Mouse (Mus musculus): ENCODE results near the gene Adcy2. TPM values are rescaled to one million over a fixed set of nuclear protein-coding genes. Genes with fewer than 3 reads are reported as not detected.

Gene Adcy2
- polyA plus RNA-seq, 1 experiment, result 98.5 TPM

DNA sequence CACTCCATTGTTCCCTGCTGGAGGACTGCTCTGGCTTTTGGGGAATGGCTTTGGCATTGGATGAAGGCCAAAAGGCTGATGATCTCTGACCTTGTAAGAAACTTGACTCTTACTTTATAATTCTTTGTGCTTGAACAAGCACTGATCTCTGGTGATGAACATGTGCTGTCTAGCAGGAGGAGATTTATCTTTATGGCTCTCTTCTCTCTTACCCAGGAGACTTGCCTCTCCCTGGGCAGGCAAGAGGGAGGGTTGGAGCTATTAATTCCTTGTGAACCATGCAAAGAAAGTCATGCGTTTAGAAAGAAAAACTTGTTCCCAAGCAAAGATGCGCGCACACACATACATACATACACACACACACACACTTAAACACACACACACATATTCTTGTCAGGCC, 188.2 kb downstream of the Adcy2 start:
- no peak overlapping the region for H3K27ac ChIP-seq (ENCODE audit: insufficient read depth, low read length)
- no peak overlapping the region for H3K4me3 ChIP-seq (ENCODE audit: insufficient read depth, low read length)
- peaks cover 3% of the 10 kb centered on the region for H3K4me1 ChIP-seq (ENCODE audit: control insufficient read depth, insufficient read depth, low read length)
- TF ChIP-seq CTCF (IDR thresholded peaks at IDR 0.05; ENCODE audit: extremely low read depth, insufficient read depth, low read length) (no peak), POLR2A (IDR thresholded peaks at IDR 0.05; ENCODE audit: extremely low read depth, insufficient read depth, low read length) (no peak)

- TF ChIP-seq CTCF (IDR thresholded peaks at IDR 0.05; ENCODE audit: extremely low read depth, insufficient read depth, low read length) (peak; percentile 23; the same call in 1 of the 2 replicates), POLR2A (IDR thresholded peaks at IDR 0.05; ENCODE audit: extremely low read depth, insufficient read depth, low read length) (no peak)
- H3K4me1 ChIP-seq (ENCODE audit: control insufficient read depth, insufficient read depth, low read length), result peaks cover 1% of the 10 kb centered on the region; the same call in 1 of the 2 replicates
- H3K4me3 ChIP-seq (ENCODE audit: insufficient read depth, low read length), result no peak overlapping the region
- H3K27ac ChIP-seq (ENCODE audit: insufficient read depth, low read length), result no peak overlapping the region
Measured at GRCm38 (mm10) chr13:68799777-68800176, 199.6 kb downstream of the Adcy2 start.

- TF ChIP-seq CTCF (IDR thresholded peaks at IDR 0.05; ENCODE audit: extremely low read depth, insufficient read depth, low read length) (no peak), POLR2A (IDR thresholded peaks at IDR 0.05; ENCODE audit: extremely low read depth, insufficient read depth, low read length) (no peak)
Measured at GRCm38 (mm10) chr13:68793286-68793685, 206.1 kb downstream of the Adcy2 start.

GRCm38 (mm10) chr13:68787286-68788061, 211.9 kb downstream of the Adcy2 start:
- Histone ChIP-seq H3K4me3 (ENCODE audit: insufficient read depth, low read length) (no peak overlapping the region), H3K4me1 (ENCODE audit: control insufficient read depth, insufficient read depth, low read length) (no peaks in the 10 kb centered on the region; the same call in 1 of the 2 replicates), H3K27ac (ENCODE audit: insufficient read depth, low read length) (no peak overlapping the region)
- TF ChIP-seq CTCF (IDR thresholded peaks at IDR 0.05; ENCODE audit: extremely low read depth, insufficient read depth, low read length), result no peak
- TF ChIP-seq POLR2A (IDR thresholded peaks at IDR 0.05; ENCODE audit: extremely low read depth, insufficient read depth, low read length), result no peak

More at GRCm38 (mm10) chr13:68793286-68793685, 206.1 kb downstream of the Adcy2 start:
- H3K4me3 ChIP-seq (ENCODE audit: insufficient read depth, low read length), result no peak overlapping the region
- no peak overlapping the region for H3K27ac ChIP-seq (ENCODE audit: insufficient read depth, low read length)
- peaks cover 2% of the 10 kb centered on the region; the same call in 1 of the 2 replicates for H3K4me1 ChIP-seq (ENCODE audit: control insufficient read depth, insufficient read depth, low read length)

- Histone ChIP-seq H3K27ac (ENCODE audit: insufficient read depth, low read length) (no peak overlapping the region), H3K4me1 (ENCODE audit: control insufficient read depth, insufficient read depth, low read length) (no peaks in the 10 kb centered on the region), H3K4me3 (ENCODE audit: insufficient read depth, low read length) (no peak overlapping the region)
- no peak for TF ChIP-seq CTCF (IDR thresholded peaks at IDR 0.05; ENCODE audit: extremely low read depth, insufficient read depth, low read length)
- TF ChIP-seq POLR2A (IDR thresholded peaks at IDR 0.05; ENCODE audit: extremely low read depth, insufficient read depth, low read length), result no peak
Measured at GRCm38 (mm10) chr13:68783096-68783495, 216.2 kb downstream of the Adcy2 start.

GRCm38 (mm10) chr13:68778011-68778672, 221.2 kb downstream of the Adcy2 start:
- Histone ChIP-seq H3K27ac (ENCODE audit: insufficient read depth, low read length) (no peak overlapping the region), H3K4me3 (ENCODE audit: insufficient read depth, low read length) (no peak overlapping the region), H3K4me1 (ENCODE audit: control insufficient read depth, insufficient read depth, low read length) (no peaks in the 10 kb centered on the region)
- TF ChIP-seq CTCF (IDR thresholded peaks at IDR 0.05; ENCODE audit: extremely low read depth, insufficient read depth, low read length), result no peak
- TF ChIP-seq POLR2A (IDR thresholded peaks at IDR 0.05; ENCODE audit: extremely low read depth, insufficient read depth, low read length), result no peak

DNA sequence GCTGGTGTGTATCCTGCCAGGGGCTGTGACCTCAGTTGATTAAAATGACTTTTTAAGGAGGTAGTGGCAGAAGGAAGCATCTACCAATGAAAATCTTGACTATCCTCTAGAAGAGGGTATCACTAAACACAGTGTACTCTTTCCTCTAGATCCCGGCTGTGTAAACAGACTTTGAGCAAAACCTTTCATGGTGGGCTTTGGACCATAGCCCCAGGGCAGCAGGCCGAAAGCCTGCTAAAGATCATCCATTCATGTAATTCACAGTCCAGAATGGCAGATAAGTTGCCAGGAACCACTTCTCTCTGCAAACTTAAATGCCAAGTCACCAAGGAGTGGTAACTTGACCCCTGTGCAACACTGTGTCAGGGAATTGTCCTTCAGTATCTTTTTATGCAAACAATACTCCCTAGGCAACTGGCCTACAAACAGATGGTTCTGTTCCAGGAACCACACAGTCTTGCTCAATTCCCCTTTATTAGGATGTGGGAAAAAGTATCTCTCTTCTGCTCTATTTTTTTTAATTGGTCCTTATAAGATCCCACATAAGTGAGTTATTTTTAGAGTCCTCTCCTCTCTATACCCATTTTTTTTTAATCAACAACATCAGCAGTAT, 225.6 kb downstream of the Adcy2 start:
- Histone ChIP-seq H3K27ac (ENCODE audit: insufficient read depth, low read length) (no peak overlapping the region), H3K4me3 (ENCODE audit: insufficient read depth, low read length) (no peak overlapping the region), H3K4me1 (ENCODE audit: control insufficient read depth, insufficient read depth, low read length) (no peaks in the 10 kb centered on the region)
- TF ChIP-seq POLR2A (IDR thresholded peaks at IDR 0.05; ENCODE audit: extremely low read depth, insufficient read depth, low read length) (no peak), CTCF (IDR thresholded peaks at IDR 0.05; ENCODE audit: extremely low read depth, insufficient read depth, low read length) (no peak)

DNA sequence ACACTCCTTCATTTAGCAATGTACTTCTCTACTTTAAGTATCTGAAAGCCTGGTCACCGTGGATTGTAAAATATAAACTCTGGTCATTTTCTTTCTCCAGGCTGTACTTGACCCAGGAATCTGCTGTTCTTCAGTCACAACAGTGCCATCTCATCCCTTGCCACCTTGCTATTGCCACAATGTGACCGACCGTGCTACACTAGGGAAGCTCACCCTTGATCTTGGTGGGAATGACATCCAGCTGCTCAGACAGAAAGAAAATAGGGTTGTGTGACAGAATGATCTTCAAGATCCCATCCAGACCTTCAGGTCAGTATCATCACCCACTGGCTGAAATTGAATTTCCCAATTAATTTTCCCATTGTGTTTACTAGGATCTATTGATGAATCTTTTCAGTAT, 230.8 kb downstream of the Adcy2 start:
- no peaks in the 10 kb centered on the region for H3K4me1 ChIP-seq (ENCODE audit: control insufficient read depth, insufficient read depth, low read length)
- H3K4me3 ChIP-seq (ENCODE audit: insufficient read depth, low read length), result no peak overlapping the region
- no peak overlapping the region for H3K27ac ChIP-seq (ENCODE audit: insufficient read depth, low read length)
- no peak for TF ChIP-seq CTCF (IDR thresholded peaks at IDR 0.05; ENCODE audit: extremely low read depth, insufficient read depth, low read length)
- TF ChIP-seq POLR2A (IDR thresholded peaks at IDR 0.05; ENCODE audit: extremely low read depth, insufficient read depth, low read length), result no peak

GRCm38 (mm10) chr13:68765896-68766578, 233.3 kb downstream of the Adcy2 start:
- H3K4me1 ChIP-seq (ENCODE audit: control insufficient read depth, insufficient read depth, low read length), result no peaks in the 10 kb centered on the region
- TF ChIP-seq CTCF (IDR thresholded peaks at IDR 0.05; ENCODE audit: extremely low read depth, insufficient read depth, low read length), result no peak
- TF ChIP-seq POLR2A (IDR thresholded peaks at IDR 0.05; ENCODE audit: extremely low read depth, insufficient read depth, low read length), result no peak
- H3K4me3 ChIP-seq (ENCODE audit: insufficient read depth, low read length), result no peak overlapping the region
- H3K27ac ChIP-seq (ENCODE audit: insufficient read depth, low read length), result no peak overlapping the region

Measured in cortical plate, adult 2 months (tissue).